Mouse (Mus musculus): ENCODE results near the gene Sbds. TPM values are rescaled to one million over a fixed set of nuclear protein-coding genes. Genes with fewer than 3 reads are reported as not detected.
A peak's percentile ranks its signal among the peaks of the same experiment; 100 is the strongest.

The Sbds gene
- polyA plus RNA-seq, 1 experiment from 2014 or later, result 66.3 TPM

- Histone ChIP-seq H3K27me3 (no peaks in the 10 kb centered on the region), H3K4me1 (replicated peaks) (peaks cover 33% of the 10 kb centered on the region), H3K27ac (replicated peaks) (0 out of 2 replicates have a peak overlapping the region, but pooled peaks have one; percentile 70), H3K4me2 (peak overlapping the region; percentile 65), H3K36me3 (peaks cover 44% of the 10 kb centered on the region), H3K9me3 (no peaks in the 10 kb centered on the region), H3K9ac (peak overlapping the region; percentile 82), H3K4me3 (peak overlapping the region; percentile 69)
- 16% methylated on average over 19 of the region's 19 CpGs for WGBS
- peak; percentile 4; the same call in 1 of the 2 replicates for ATAC-seq (ENCODE audit: low read depth)
These were observed 940 bp downstream of the Sbds start for GRCm38 (mm10) chr5:130254164-130255016.

GRCm38 (mm10) chr5:130247823-130248222 lies 7.5 kb downstream of the Sbds start:
- H3K4me1 ChIP-seq (replicated peaks), result no peaks in the 10 kb centered on the region
- H3K4me2 ChIP-seq, result no peak overlapping the region
- no peak overlapping the region for H3K9ac ChIP-seq
- no peak overlapping the region for H3K4me3 ChIP-seq
- no peak for ATAC-seq (ENCODE audit: low read depth)
- no peaks in the 10 kb centered on the region for H3K27me3 ChIP-seq
- peaks cover 97% of the 10 kb centered on the region for H3K36me3 ChIP-seq
- H3K9me3 ChIP-seq, result no peaks in the 10 kb centered on the region
- 89% methylated on average over 5 of the region's 5 CpGs for WGBS
- H3K27ac ChIP-seq (replicated peaks), result no peak overlapping the region

GRCm38 (mm10) chr5:130241426-130241825 lies 13.9 kb downstream of the Sbds start:
- Histone ChIP-seq H3K9me3 (no peaks in the 10 kb centered on the region), H3K4me1 (replicated peaks) (no peaks in the 10 kb centered on the region), H3K9ac (no peak overlapping the region), H3K36me3 (peaks cover 97% of the 10 kb centered on the region), H3K4me2 (no peak overlapping the region), H3K27ac (replicated peaks) (no peak overlapping the region), H3K4me3 (no peak overlapping the region), H3K27me3 (no peaks in the 10 kb centered on the region)
- 92% methylated on average over 12 of the region's 12 CpGs for WGBS
- ATAC-seq (ENCODE audit: low read depth), result no peak

- Histone ChIP-seq H3K4me2 (no peak overlapping the region), H3K36me3 (peaks cover 97% of the 10 kb centered on the region), H3K27me3 (no peaks in the 10 kb centered on the region), H3K4me3 (no peak overlapping the region), H3K27ac (replicated peaks) (no peak overlapping the region), H3K4me1 (replicated peaks) (no peaks in the 10 kb centered on the region), H3K9me3 (no peaks in the 10 kb centered on the region), H3K9ac (no peak overlapping the region)
- no peak for ATAC-seq (ENCODE audit: low read depth)
- WGBS, result 95% methylated on average over 2 of the region's 2 CpGs
These were observed 15.5 kb downstream of the Sbds start for GRCm38 (mm10) chr5:130239856-130240255.

GRCm38 (mm10) chr5:130239236-130239635 lies 16.1 kb downstream of the Sbds start:
- Histone ChIP-seq H3K36me3 (peaks cover 97% of the 10 kb centered on the region), H3K27ac (replicated peaks) (no peak overlapping the region), H3K4me1 (replicated peaks) (no peaks in the 10 kb centered on the region), H3K27me3 (no peaks in the 10 kb centered on the region), H3K9me3 (no peaks in the 10 kb centered on the region), H3K9ac (no peak overlapping the region), H3K4me2 (no peak overlapping the region), H3K4me3 (no peak overlapping the region)
- no peak for ATAC-seq (ENCODE audit: low read depth)
- 89% methylated on average over 7 of the region's 7 CpGs for WGBS

- no peaks in the 10 kb centered on the region for H3K4me1 ChIP-seq (replicated peaks)
- no peak overlapping the region for H3K4me3 ChIP-seq
- no peaks in the 10 kb centered on the region for H3K27me3 ChIP-seq
- no peak overlapping the region for H3K9ac ChIP-seq
- H3K9me3 ChIP-seq, result no peaks in the 10 kb centered on the region
- H3K36me3 ChIP-seq, result peaks cover 97% of the 10 kb centered on the region
- no peak overlapping the region for H3K27ac ChIP-seq (replicated peaks)
- WGBS, result 94% methylated on average over 8 of the region's 8 CpGs
- no peak overlapping the region for H3K4me2 ChIP-seq
- no peak for ATAC-seq (ENCODE audit: low read depth)
These were observed 19.0 kb downstream of the Sbds start for GRCm38 (mm10) chr5:130236302-130236701.

- Histone ChIP-seq H3K36me3 (peaks cover 33% of the 10 kb centered on the region), H3K9me3 (no peaks in the 10 kb centered on the region), H3K27ac (replicated peaks) (no peak overlapping the region), H3K4me1 (replicated peaks) (peaks cover 11% of the 10 kb centered on the region), H3K4me3 (no peak overlapping the region), H3K27me3 (no peaks in the 10 kb centered on the region), H3K4me2 (no peak overlapping the region), H3K9ac (no peak overlapping the region)
- WGBS, result 76% methylated on average over 4 of the region's 4 CpGs
- ATAC-seq (ENCODE audit: low read depth), result no peak
These were observed 27.2 kb downstream of the Sbds start for GRCm38 (mm10) chr5:130228120-130228519.

- H3K27me3 ChIP-seq, result no peaks in the 10 kb centered on the region
- peaks cover 16% of the 10 kb centered on the region for H3K4me1 ChIP-seq (replicated peaks)
- H3K4me2 ChIP-seq, result no peak overlapping the region
- WGBS, result 97% methylated on average over 3 of the region's 3 CpGs
- no peak overlapping the region for H3K27ac ChIP-seq (replicated peaks)
- no peak for ATAC-seq (ENCODE audit: low read depth)
- H3K4me3 ChIP-seq, result no peak overlapping the region
- H3K9me3 ChIP-seq, result no peaks in the 10 kb centered on the region
- H3K36me3 ChIP-seq, result peaks cover 20% of the 10 kb centered on the region
- H3K9ac ChIP-seq, result no peak overlapping the region
These were observed 28.5 kb downstream of the Sbds start for GRCm38 (mm10) chr5:130226790-130227189.

GRCm38 (mm10) chr5:130222146-130223004 lies 33.0 kb downstream of the Sbds start:
- Histone ChIP-seq H3K4me3 (peak overlapping the region; percentile 96), H3K27me3 (no peaks in the 10 kb centered on the region), H3K9ac (peak overlapping the region; percentile 96), H3K4me1 (replicated peaks) (peaks cover 27% of the 10 kb centered on the region), H3K27ac (replicated peaks) (peak overlapping the region; percentile 89), H3K9me3 (no peaks in the 10 kb centered on the region), H3K4me2 (peak overlapping the region; percentile 72), H3K36me3 (no peaks in the 10 kb centered on the region)
- ATAC-seq (ENCODE audit: low read depth), result peak; percentile 85
- WGBS, result under 1% methylated on average over 88 of the region's 88 CpGs

- Histone ChIP-seq H3K4me3 (peak overlapping the region; percentile 96), H3K27ac (replicated peaks) (peak overlapping the region; percentile 89), H3K4me1 (replicated peaks) (peaks cover 27% of the 10 kb centered on the region), H3K27me3 (no peaks in the 10 kb centered on the region), H3K36me3 (no peaks in the 10 kb centered on the region), H3K9ac (peak overlapping the region; percentile 96), H3K4me2 (peak overlapping the region; percentile 72), H3K9me3 (no peaks in the 10 kb centered on the region)
- 0% methylated on average over 10 of the region's 10 CpGs for WGBS
- peak; percentile 71 for ATAC-seq (ENCODE audit: low read depth)
These were observed 33.6 kb downstream of the Sbds start for GRCm38 (mm10) chr5:130221760-130222145.

- WGBS, result 51% methylated on average over 2 of the region's 2 CpGs
- H3K4me3 ChIP-seq, result peak overlapping the region; percentile 96
These were observed 34.0 kb downstream of the Sbds start for GRCm38 (mm10) chr5:130221316-130221715.

GRCm38 (mm10) chr5:130218336-130218735 lies 37.0 kb downstream of the Sbds start:
- H3K4me2 ChIP-seq, result no peak overlapping the region
- H3K9me3 ChIP-seq, result no peaks in the 10 kb centered on the region
- ATAC-seq (ENCODE audit: low read depth), result no peak
- WGBS, result 91% methylated on average over 5 of the region's 5 CpGs
- no peak overlapping the region for H3K9ac ChIP-seq
- H3K36me3 ChIP-seq, result peaks cover 18% of the 10 kb centered on the region
- no peak overlapping the region for H3K4me3 ChIP-seq
- peaks cover 18% of the 10 kb centered on the region for H3K4me1 ChIP-seq (replicated peaks)
- no peak overlapping the region for H3K27ac ChIP-seq (replicated peaks)
- H3K27me3 ChIP-seq, result no peaks in the 10 kb centered on the region

More at GRCm38 (mm10) chr5:130221316-130221715, 34.0 kb downstream of the Sbds start:
- Histone ChIP-seq H3K9me3 (no peaks in the 10 kb centered on the region), H3K36me3 (no peaks in the 10 kb centered on the region), H3K9ac (peak overlapping the region; percentile 96), H3K4me2 (peak overlapping the region; percentile 72), H3K4me1 (replicated peaks) (peaks cover 27% of the 10 kb centered on the region), H3K27ac (replicated peaks) (peak overlapping the region; percentile 89), H3K27me3 (no peaks in the 10 kb centered on the region)
- no peak for ATAC-seq (ENCODE audit: low read depth)
